Mouse (Mus musculus) liver, adult (tissue): ENCODE data around the gene Fchsd2.

Experiments
- GATA4 ChIP-seq: IDR thresholded peaks from 2 replicates; pipeline ENCODE4 v1.6.1; 2014; ENCODE audit warnings: mild to moderate bottlenecking, low read length; ENCODE audit not compliant: insufficient replicate concordance

The Fchsd2 gene

DNA sequence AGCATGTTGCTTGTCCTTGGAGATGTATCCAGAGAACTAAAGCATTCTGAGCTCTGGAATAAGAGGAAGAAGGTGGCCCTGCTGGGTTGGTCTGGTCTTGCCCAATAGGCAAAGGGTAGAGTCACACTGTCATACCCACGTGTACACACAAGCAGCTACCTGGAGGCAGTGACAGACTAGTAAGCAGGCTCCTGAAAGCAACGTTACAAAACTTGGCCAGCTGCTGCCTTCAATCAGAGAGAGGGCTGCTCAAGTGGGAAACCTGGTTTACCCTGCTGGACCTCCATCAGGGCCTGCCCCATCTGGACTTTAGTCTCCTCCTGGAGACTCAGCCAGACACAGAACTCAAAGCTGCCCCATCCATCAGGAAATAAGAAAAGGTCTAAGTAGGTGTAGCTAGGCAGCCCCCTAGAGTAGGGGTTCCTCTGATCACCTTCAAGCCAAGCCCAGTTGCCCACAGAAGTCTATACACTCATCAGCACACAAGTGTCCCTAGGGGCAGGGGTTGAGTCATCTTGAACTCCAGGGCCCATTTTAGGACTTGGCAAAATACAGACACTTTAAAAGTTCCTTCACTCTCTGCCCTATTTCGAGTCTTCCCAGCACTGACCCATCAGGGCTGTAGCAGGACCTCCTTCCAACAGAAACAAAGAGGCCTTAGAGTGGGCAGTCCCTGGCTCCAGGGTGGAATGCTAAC is 25.9 kb upstream of the Fchsd2 start:
- no peak for TF ChIP-seq GATA4

DNA sequence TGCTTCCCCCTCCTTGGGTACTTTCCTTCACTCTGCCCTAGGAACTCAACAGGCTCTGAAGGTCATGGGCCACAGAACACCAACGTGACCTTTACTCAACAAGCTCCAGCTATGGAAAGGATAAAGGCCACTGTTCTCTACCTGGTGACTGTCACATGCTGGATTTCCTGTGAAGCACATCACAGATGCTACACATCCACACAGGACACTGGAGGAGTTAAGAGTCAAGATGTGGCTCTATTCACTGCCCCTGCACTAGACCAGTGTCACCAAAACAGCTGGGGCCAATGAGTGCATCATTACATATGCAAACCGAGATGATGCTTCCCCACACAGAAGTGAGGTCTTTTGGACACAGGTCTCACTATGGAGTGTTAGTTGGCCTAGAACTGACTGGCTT is 25.1 kb upstream of the Fchsd2 start:
- no peak for TF ChIP-seq GATA4

GRCm38 (mm10) chr7:101069271-101069670 is 23.4 kb upstream of the Fchsd2 start:
- TF ChIP-seq GATA4 = no peak

DNA sequence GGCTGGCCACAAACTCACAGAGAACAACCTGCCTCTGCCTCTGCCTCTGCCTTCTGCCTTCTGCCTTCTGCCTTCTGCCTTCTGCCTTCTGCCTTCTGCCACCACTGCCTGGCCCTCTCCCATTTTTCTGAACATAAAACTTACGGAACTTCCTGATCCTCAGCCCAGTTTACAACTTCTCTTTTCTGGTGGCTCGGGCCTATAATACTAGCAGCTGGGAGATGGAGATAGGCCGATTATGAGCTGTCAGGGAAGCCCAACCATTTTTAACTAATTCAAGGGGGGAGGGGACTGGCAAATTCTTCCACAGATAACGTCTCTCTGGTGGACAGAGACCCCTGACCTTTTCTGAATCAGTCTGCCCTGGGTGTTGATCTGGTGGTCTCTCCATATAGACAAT is 22.3 kb upstream of the Fchsd2 start:
- TF ChIP-seq GATA4 = no peak

DNA sequence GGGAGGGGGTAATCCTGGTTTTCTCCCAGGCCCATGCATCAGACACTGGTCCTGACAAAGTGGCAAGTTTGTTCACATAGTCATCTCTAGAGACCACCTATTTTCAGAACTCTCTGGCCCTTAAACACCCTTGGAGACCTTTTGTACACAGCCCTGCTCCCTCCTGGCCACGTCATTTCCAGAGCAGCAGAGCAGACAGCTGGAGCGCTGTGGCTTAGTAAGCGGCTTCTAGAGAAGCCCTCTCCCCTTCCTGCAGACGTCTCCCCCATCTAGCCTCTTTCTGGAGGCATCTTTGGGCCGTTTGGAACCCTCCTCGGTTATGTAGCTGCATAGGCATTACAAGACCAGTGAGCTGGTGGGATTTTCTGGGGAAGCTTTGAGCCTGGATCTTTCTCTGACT is 21.6 kb upstream of the Fchsd2 start:
- no peak for TF ChIP-seq GATA4

DNA sequence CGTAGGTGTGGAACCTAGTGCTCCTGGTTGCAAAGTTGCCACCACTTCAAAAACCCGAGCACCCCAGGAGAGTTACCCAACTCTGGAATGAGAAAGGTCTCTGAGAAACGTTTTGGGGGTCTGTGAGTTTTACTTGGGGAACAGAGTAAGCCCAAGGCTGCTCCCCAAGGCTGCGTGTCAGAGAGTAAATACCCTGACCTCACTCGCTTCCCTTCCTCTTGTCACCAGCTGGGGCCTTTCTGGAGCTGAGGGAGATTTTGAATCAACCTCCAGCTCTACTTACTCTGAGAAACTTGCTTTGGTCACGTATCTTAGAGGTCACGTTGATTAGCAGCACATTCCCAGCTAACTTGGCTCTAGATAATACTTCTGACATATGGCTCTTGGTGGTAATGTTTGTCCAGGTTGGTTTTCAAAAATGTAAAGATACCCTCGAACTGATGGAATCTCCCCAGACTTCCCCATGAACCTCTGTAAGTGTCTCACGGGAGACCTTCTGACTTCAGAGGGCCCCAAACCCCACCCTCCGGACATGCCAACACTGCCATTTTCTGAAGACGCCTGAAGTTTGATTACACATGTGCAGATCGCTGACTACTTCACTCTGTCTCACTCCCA is 20.4 kb upstream of the Fchsd2 start:
- TF ChIP-seq GATA4 = no peak

GRCm38 (mm10) chr7:101074170-101074767 is 18.4 kb upstream of the Fchsd2 start:
- peak; percentile 89 for TF ChIP-seq GATA4

DNA sequence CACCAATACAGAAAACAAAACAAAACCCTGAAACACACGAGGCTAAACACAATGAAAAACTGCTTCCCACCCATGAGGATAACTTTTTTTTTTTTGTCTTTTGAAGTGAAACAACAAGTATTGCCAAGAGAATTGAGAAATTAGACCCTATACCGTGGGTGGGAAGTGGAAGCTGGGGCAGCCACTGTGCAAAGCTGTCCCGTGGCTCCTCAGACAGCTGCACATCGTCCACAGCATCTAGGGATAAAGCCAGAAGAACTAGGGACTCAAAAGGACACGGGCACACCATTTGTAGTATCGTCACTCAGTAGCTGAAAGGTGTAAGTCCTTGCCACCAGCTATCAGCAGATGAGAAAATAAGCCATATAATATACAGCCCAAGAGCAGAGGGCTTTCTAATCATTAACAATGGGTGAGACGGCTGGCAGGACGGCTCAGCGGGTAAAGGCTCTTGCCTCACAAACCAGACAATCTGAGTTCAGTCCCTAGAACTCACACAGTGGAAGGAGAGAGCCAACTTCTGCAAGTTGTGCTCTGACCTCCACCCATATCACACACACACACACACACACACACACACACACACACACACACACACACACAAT is 9.0 kb upstream of the Fchsd2 start:
- no peak for TF ChIP-seq GATA4

GRCm38 (mm10) chr7:101084816-101085456 is 7.7 kb upstream of the Fchsd2 start:
- TF ChIP-seq GATA4 = 0 out of 2 replicates have a peak, but pooled peaks have one; percentile 31

DNA sequence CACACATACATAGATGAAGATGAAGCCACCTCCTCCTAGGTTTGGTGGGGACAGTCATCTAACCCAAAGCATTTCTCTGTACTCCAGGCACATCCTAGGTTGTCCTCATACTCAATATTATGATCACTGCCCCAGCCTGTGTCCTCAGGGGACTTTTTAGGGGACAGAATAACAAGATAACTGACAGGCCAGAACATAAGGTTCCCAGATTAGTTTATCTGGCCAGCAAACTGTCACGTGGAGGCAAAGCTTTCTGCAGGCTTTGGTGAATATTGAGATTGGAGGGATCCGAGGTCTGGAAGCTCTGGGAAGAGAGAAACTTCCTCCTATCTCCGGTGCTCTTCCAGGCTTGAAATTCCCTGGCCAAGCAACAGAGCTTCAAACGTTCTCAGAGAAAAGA is 6.9 kb upstream of the Fchsd2 start:
- peak; percentile 93; the same call in 1 of the 2 replicates for TF ChIP-seq GATA4

- TF ChIP-seq GATA4 = no peak
Observed at GRCm38 (mm10) chr7:101088687-101089086, 4.0 kb upstream of the Fchsd2 start.

DNA sequence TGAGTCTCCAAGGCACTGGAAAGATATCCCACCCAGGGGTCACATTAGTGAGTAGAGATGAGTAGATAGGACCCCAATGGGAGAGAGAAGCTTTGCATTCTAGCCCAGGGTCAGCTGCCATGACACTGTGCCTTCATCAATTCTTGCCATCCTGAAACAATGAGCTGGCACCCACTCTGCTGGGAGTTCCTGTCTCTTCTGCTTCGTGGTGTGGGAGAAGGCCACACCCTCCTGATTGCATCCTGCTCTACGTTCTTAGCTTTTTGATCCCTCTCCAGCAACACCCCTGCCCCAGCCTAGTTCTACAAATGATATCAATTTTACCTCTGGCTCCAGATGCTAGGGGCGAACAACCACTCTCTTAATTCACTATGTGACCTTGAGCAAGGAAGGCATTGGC is 3.4 kb upstream of the Fchsd2 start:
- TF ChIP-seq GATA4 = no peak

GRCm38 (mm10) chr7:101093231-101093630 is 568 bp downstream of the Fchsd2 start:
- no peak for TF ChIP-seq GATA4

DNA sequence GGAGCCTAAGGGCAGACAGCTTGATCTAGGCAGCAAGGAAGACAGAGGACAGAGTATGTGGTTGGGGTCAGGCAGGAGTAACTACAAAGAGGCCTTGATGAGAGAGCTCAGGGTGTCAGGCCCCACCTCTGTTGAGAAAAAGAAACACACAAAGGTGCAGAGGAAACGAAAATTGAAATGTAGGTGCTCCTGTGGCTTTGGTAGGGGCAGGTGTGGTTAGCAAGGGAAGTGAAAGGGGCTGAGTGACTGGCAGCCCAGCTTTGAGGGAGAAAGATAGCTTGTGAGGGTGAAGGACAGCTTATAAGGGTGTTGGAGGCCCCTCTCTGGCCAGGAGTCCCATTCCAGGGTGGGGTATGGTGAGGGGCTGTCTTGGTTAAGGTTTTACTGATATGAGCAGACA is 2.1 kb downstream of the Fchsd2 start:
- TF ChIP-seq GATA4 = no peak

- no peak for TF ChIP-seq GATA4
Observed at GRCm38 (mm10) chr7:101095560-101095959, 2.9 kb downstream of the Fchsd2 start.
